Mouse (Mus musculus) megakaryocyte, adult 5-6 weeks (primary cell): Measurements from ENCODE around the gene Lrrc14b. TPM values are rescaled to one million over a fixed set of nuclear protein-coding genes. Genes with fewer than 3 reads are reported as not detected.

Experiments used
- total RNA-seq, 2 experiments: library from RNA; stranded (forward) in 1 of 2; stranded (reverse) in 1 of 2; fragments of 153-499, 151-499 nt in 1 of 2; fragments of 221-1000, 200-1000 nt in 1 of 2; gene quantifications; 2 replicates each; pipeline versions ENCODE4 v1.2.3 to v1.2.4; 2015 to 2017

The Lrrc14b gene
- total RNA-seq, 2 experiments from 2014 or later = not detected

Other genes starting within 250 kb of the Lrrc14b start
- not detected in 2 replicates for gene Slc9a3, start 242.5 kb downstream of the Lrrc14b start, total RNA-seq (2015)
- not detected in 2 replicates for gene Slc9a3, start 242.5 kb downstream of the Lrrc14b start, total RNA-seq (2017)
- 29.4 and 36.1 TPM in 2 replicates for gene Exoc3, start 155.3 kb downstream of the Lrrc14b start, total RNA-seq (2015)
- gene Exoc3, start 155.3 kb downstream of the Lrrc14b start, total RNA-seq (2017) = 51.0 and 52.6 TPM in 2 replicates
- gene Ahrr, start 71.7 kb downstream of the Lrrc14b start, total RNA-seq (2015) = 0.29 and 1.3 TPM in 2 replicates
- 1.1 TPM in 2 replicates for gene Ahrr, start 71.7 kb downstream of the Lrrc14b start, total RNA-seq (2017)
- gene Pdcd6, start 46.4 kb downstream of the Lrrc14b start, total RNA-seq (2015) = 135 and 141 TPM in 2 replicates
- gene Pdcd6, start 46.4 kb downstream of the Lrrc14b start, total RNA-seq (2017) = 92.4 and 99.5 TPM in 2 replicates
- gene Sdha, start 13.7 kb downstream of the Lrrc14b start, total RNA-seq (2015) = 141 and 145 TPM in 2 replicates
- 165 and 179 TPM in 2 replicates for gene Sdha, start 13.7 kb downstream of the Lrrc14b start, total RNA-seq (2017)
- gene Ccdc127, start 13.7 kb downstream of the Lrrc14b start, total RNA-seq (2015) = 18.8 and 26.5 TPM in 2 replicates
- gene Ccdc127, start 13.7 kb downstream of the Lrrc14b start, total RNA-seq (2017) = 30.9 and 54.1 TPM in 2 replicates
- gene Zfp72, start 26.8 kb upstream of the Lrrc14b start, total RNA-seq (2015) = 1.5 and 2.6 TPM in 2 replicates
- gene Zfp72, start 26.8 kb upstream of the Lrrc14b start, total RNA-seq (2017) = 0.53 and 1.7 TPM in 2 replicates
- gene Ftl1-ps1, start 35.7 kb upstream of the Lrrc14b start, total RNA-seq (2015) = 154 and 174 TPM in 2 replicates
- gene Ftl1-ps1, start 35.7 kb upstream of the Lrrc14b start, total RNA-seq (2017) = 32.7 and 33.9 TPM in 2 replicates
- gene Zfp825, start 130.0 kb upstream of the Lrrc14b start, total RNA-seq (2015) = 21.2 and 28.7 TPM in 2 replicates
- gene Zfp825, start 130.0 kb upstream of the Lrrc14b start, total RNA-seq (2017) = 8.4 and 12.4 TPM in 2 replicates